Comparison of ENCODE assay signal across 30 mouse cellular contexts in the genomic region with DNA sequence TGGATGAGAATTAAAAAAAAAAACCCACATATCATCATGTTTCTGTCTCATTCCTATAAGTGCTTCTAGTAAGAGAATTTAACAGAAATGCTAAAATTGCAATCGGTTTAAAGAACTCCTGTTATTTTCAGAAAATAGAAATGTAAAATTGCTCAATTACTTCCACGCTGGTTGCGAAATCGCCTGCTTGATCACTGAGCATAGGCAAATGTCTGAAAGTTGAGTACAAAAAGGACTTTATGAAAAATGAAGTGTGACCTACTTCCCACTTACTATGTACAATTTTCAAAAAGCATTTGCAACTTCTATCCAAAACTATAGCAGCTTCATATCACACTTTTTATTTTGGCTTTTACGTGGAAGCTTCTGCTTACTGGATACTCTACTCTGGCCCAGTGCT. TPM values are rescaled to one million over a fixed set of nuclear protein-coding genes. Genes with fewer than 3 reads are reported as not detected.
DNase-seq lines count a peak whose midpoint lies in the region; ATAC-seq and TF ChIP-seq lines count a peak whose summit lies in the region.
"Had no signal": no experiment of that assay in that cellular context is flagged by ENCODE, and none has a peak within 500 bp of the region (broad histone marks: within the 10 kb centered on the region; RNA-seq: fewer than 3 reads in every experiment).

No protein-coding gene starts in this region.

- no peaks in the 10 kb centered on the region for H3K27me3 ChIP-seq in lung, embryonic 14.5 days (ENCODE audit: insufficient read depth, low read length)
- no peaks in the 10 kb centered on the region for H3K27me3 ChIP-seq in midbrain, embryonic 11.5 days (ENCODE audit: control insufficient read depth, insufficient read depth, low read length)
- H3K27me3 ChIP-seq in heart, embryonic 12.5 days (replicated peaks) = no peaks in the 10 kb centered on the region
- H3K27me3 ChIP-seq: embryonic facial prominence, embryonic 13.5 days; forebrain, embryonic 13.5 days; hindbrain, embryonic 15.5 days; intestine, embryonic 15.5 days; liver, embryonic 12.5 days had no signal

- no peak for ATAC-seq in lung, embryonic 14.5 days (ENCODE audit: insufficient read depth)
- ATAC-seq in granulocyte monocyte progenitor cell, adult 5-6 weeks (replicated peaks; ENCODE audit: poor library complexity, severe bottlenecking) = peak; percentile 82
- peak; percentile 78 for ATAC-seq in megakaryocyte progenitor cell, adult 5-6 weeks (replicated peaks; ENCODE audit: poor library complexity)
- ATAC-seq in midbrain, embryonic 11.5 days (ENCODE audit: low FRiP score) = no peak
- ATAC-seq in heart, embryonic 12.5 days (ENCODE audit: insufficient number of reproducible peaks, low FRiP score) = no peak
- ATAC-seq: forebrain, embryonic 13.5 days; intestine, embryonic 15.5 days; liver, embryonic 12.5 days had no signal

- peaks cover 26% of the 10 kb centered on the region for H3K36me3 ChIP-seq in lung, embryonic 14.5 days (ENCODE audit: insufficient read depth)
- peaks cover 3% of the 10 kb centered on the region; the same call in 1 of the 2 replicates for H3K36me3 ChIP-seq in midbrain, embryonic 11.5 days (ENCODE audit: control insufficient read depth, insufficient read depth, low read length)
- H3K36me3 ChIP-seq in heart, embryonic 12.5 days = peaks cover 29% of the 10 kb centered on the region
- H3K36me3 ChIP-seq: intestine, embryonic 15.5 days had no signal

- no peaks in the 10 kb centered on the region for H3K4me1 ChIP-seq in lung, embryonic 14.5 days (ENCODE audit: insufficient read depth)
- H3K4me1 ChIP-seq in midbrain, embryonic 11.5 days (ENCODE audit: control insufficient read depth, insufficient read depth, low read length) = no peaks in the 10 kb centered on the region
- no peaks in the 10 kb centered on the region for H3K4me1 ChIP-seq in heart, embryonic 12.5 days (replicated peaks)
- H3K4me1 ChIP-seq: embryonic facial prominence, embryonic 13.5 days; forebrain, embryonic 13.5 days; hindbrain, embryonic 15.5 days; intestine, embryonic 15.5 days; liver, embryonic 12.5 days; midbrain, embryonic 10.5 days had no signal

- no peak overlapping the region for H3K27ac ChIP-seq in lung, embryonic 14.5 days (ENCODE audit: low read depth)
- H3K27ac ChIP-seq in midbrain, embryonic 11.5 days (ENCODE audit: low read depth, low read length) = no peak overlapping the region
- no peak overlapping the region for H3K27ac ChIP-seq in heart, embryonic 12.5 days (ENCODE audit: poor library complexity, severe bottlenecking)
- H3K27ac ChIP-seq: embryonic facial prominence, embryonic 13.5 days; forebrain, embryonic 13.5 days; hindbrain, embryonic 15.5 days; intestine, embryonic 15.5 days; liver, embryonic 12.5 days; midbrain, embryonic 10.5 days had no signal

- no peak for TF ChIP-seq CTCF in lung, embryonic 14.5 days (IDR thresholded peaks at IDR 0.05; ENCODE audit: low read depth)

- 71% methylated on average over 5 of the region's 5 CpGs for WGBS in lung, embryonic 14.5 days
- 95% methylated on average over 5 of the region's 5 CpGs for WGBS in midbrain, embryonic 11.5 days
- WGBS in heart, embryonic 12.5 days = 91% methylated on average over 5 of the region's 5 CpGs

- H3K9me3 ChIP-seq in lung, embryonic 14.5 days (ENCODE audit: low read depth, low read length) = no peaks in the 10 kb centered on the region
- H3K9me3 ChIP-seq in midbrain, embryonic 11.5 days (ENCODE audit: control insufficient read depth, low read length) = no peaks in the 10 kb centered on the region
- no peaks in the 10 kb centered on the region for H3K9me3 ChIP-seq in heart, embryonic 12.5 days (replicated peaks)
- H3K9me3 ChIP-seq: embryonic facial prominence, embryonic 13.5 days; forebrain, embryonic 13.5 days; hindbrain, embryonic 15.5 days; intestine, embryonic 15.5 days; liver, embryonic 12.5 days; midbrain, embryonic 10.5 days had no signal

- H3K4me3 ChIP-seq in lung, embryonic 14.5 days (ENCODE audit: low read depth, low read length) = no peak overlapping the region
- H3K4me3 ChIP-seq in midbrain, embryonic 11.5 days (ENCODE audit: low read depth, low read length) = no peak overlapping the region
- no peak overlapping the region for H3K4me3 ChIP-seq in heart, embryonic 12.5 days
- H3K4me3 ChIP-seq: embryonic facial prominence, embryonic 13.5 days; erythroblast, embryonic 14.5 days; forebrain, embryonic 13.5 days; hindbrain, embryonic 15.5 days; intestine, embryonic 15.5 days; liver, embryonic 12.5 days; midbrain, embryonic 10.5 days had no signal

- DNase-seq in lung, embryonic 14.5 days = peak; percentile 68
- DNase-seq in lung, postnatal 4 days = no peak
- peak; percentile 63 for DNase-seq in adipocyte (ENCODE audit: low spot score)
- no peak for DNase-seq in midbrain, embryonic 11.5 days (ENCODE audit: low spot score, missing footprints)
- DNase-seq in ovary, postnatal 36 days (ENCODE audit: low spot score) = no peak
- DNase-seq: adrenal gland, postnatal 25 days; cerebellum, adult 11-12 months; cerebellum, postnatal 14 days; embryo, embryonic 11 days; gastrocnemius, postnatal 25 days; kidney, adult 8-10 months; kidney, postnatal 10 days; right cerebral cortex, postnatal 14 days; spleen, adult 18-20 months had no signal

- no peak overlapping the region for H3K9ac ChIP-seq in lung, embryonic 14.5 days
- no peak overlapping the region for H3K9ac ChIP-seq in midbrain, embryonic 11.5 days (ENCODE audit: low read length)
- H3K9ac ChIP-seq in heart, embryonic 12.5 days = no peak overlapping the region
- H3K9ac ChIP-seq: embryonic facial prominence, embryonic 13.5 days; forebrain, embryonic 13.5 days; hindbrain, embryonic 15.5 days; intestine, embryonic 15.5 days; liver, embryonic 12.5 days had no signal

- H3K4me2 ChIP-seq in lung, embryonic 14.5 days = no peak overlapping the region
- H3K4me2 ChIP-seq in midbrain, embryonic 11.5 days = no peak overlapping the region
- no peak overlapping the region for H3K4me2 ChIP-seq in heart, embryonic 12.5 days
- H3K4me2 ChIP-seq: embryonic facial prominence, embryonic 13.5 days; forebrain, embryonic 13.5 days; hindbrain, embryonic 15.5 days; intestine, embryonic 15.5 days; liver, embryonic 12.5 days had no signal

RNA-seq across cellular contexts. Expression of a gene that starts 16.3 kb away (rescaled TPM):
- polyA plus RNA-seq in lung, embryonic 14.5 days (2014; fragmentation: Nextera tagmentation; extraction: Ambion mirVana) = 99.8 and 112 TPM in 2 replicates
- 68.3 and 74.7 TPM in 2 replicates for total RNA-seq in granulocyte monocyte progenitor cell, adult 5-6 weeks (2014; fragmentation: Nextera tagmentation)
- 183 and 233 TPM in 2 replicates for total RNA-seq in granulocyte monocyte progenitor cell, adult 5-6 weeks (2017)
- 76.3 and 76.4 TPM in 2 replicates for total RNA-seq in megakaryocyte progenitor cell, adult 5-6 weeks (2015)
- 145 and 167 TPM in 2 replicates for total RNA-seq in megakaryocyte progenitor cell, adult 5-6 weeks (2017)
- 145 and 152 TPM in 2 replicates for polyA plus RNA-seq in midbrain, embryonic 11.5 days (2014; fragmentation: Nextera tagmentation; extraction: Ambion mirVana)
- 66.3 and 70.7 TPM in 2 replicates for polyA plus RNA-seq in heart, embryonic 12.5 days (2016; fragmentation: Nextera tagmentation; extraction: Ambion mirVana)

RNA-seq across cellular contexts. Expression of a gene that starts 29.2 kb away (rescaled TPM):
- 23.3 and 26.0 TPM in 2 replicates for polyA plus RNA-seq in lung, embryonic 14.5 days (2014; fragmentation: Nextera tagmentation; extraction: Ambion mirVana)
- total RNA-seq in granulocyte monocyte progenitor cell, adult 5-6 weeks (2014; fragmentation: Nextera tagmentation) = 20.3 and 20.4 TPM in 2 replicates
- 18.4 and 21.7 TPM in 2 replicates for total RNA-seq in granulocyte monocyte progenitor cell, adult 5-6 weeks (2017)
- total RNA-seq in megakaryocyte progenitor cell, adult 5-6 weeks (2015) = 38.4 and 42.3 TPM in 2 replicates
- total RNA-seq in megakaryocyte progenitor cell, adult 5-6 weeks (2017) = 13.2 and 13.6 TPM in 2 replicates
- polyA plus RNA-seq in midbrain, embryonic 11.5 days (2014; fragmentation: Nextera tagmentation; extraction: Ambion mirVana) = 19.7 and 24.8 TPM in 2 replicates
- 13.5 and 13.7 TPM in 2 replicates for polyA plus RNA-seq in heart, embryonic 12.5 days (2016; fragmentation: Nextera tagmentation; extraction: Ambion mirVana)
- total RNA-seq: neutrophil, adult 5-6 weeks had no signal

RNA-seq across cellular contexts. Expression of a gene that starts 44.9 kb away (rescaled TPM):
- not detected in 2 replicates for polyA plus RNA-seq in lung, embryonic 14.5 days (2014; fragmentation: Nextera tagmentation; extraction: Ambion mirVana)
- total RNA-seq in granulocyte monocyte progenitor cell, adult 5-6 weeks (2014; fragmentation: Nextera tagmentation) = not detected in 2 replicates
- total RNA-seq in granulocyte monocyte progenitor cell, adult 5-6 weeks (2017) = not detected in 2 replicates
- total RNA-seq in megakaryocyte progenitor cell, adult 5-6 weeks (2015) = not detected in 2 replicates
- total RNA-seq in megakaryocyte progenitor cell, adult 5-6 weeks (2017) = not detected in 2 replicates
- polyA plus RNA-seq in midbrain, embryonic 11.5 days (2014; fragmentation: Nextera tagmentation; extraction: Ambion mirVana) = 0.44 and 1.1 TPM in 2 replicates
- not detected in 2 replicates for polyA plus RNA-seq in heart, embryonic 12.5 days (2016; fragmentation: Nextera tagmentation; extraction: Ambion mirVana)
- total RNA-seq: adrenal gland, postnatal 25 days; gastrocnemius, postnatal 25 days; hematopoietic stem cell, adult 5-6 weeks; layer of hippocampus, postnatal 25 days; left cerebral cortex, postnatal 10 days; neutrophil, adult 5-6 weeks had no signal
- polyA plus RNA-seq: embryonic facial prominence, embryonic 13.5 days; erythroblast, embryonic 14.5 days; forebrain, embryonic 13.5 days; heart, postnatal 0 days; hindbrain, embryonic 15.5 days; intestine, embryonic 15.5 days; limb, embryonic 11.5 days; liver, embryonic 12.5 days had no signal

Comparison
In these comparisons a context has a peak if more than half of its experiments do, and no peak if none do; other contexts are left out.
1. DNase-seq: peak in lung, embryonic 14.5 days (single experiment) and adipocyte (single experiment); none in lung, postnatal 4 days (0 of 2), midbrain, embryonic 11.5 days (single experiment) and ovary, postnatal 36 days (single experiment).
2. ATAC-seq: peak in granulocyte monocyte progenitor cell, adult 5-6 weeks (single experiment) and megakaryocyte progenitor cell, adult 5-6 weeks (single experiment); none in lung, embryonic 14.5 days (single experiment), midbrain, embryonic 11.5 days (single experiment) and heart, embryonic 12.5 days (single experiment).